Mouse (Mus musculus): Measurements from ENCODE around the gene Gm28051.

Gene Gm28051

DNA sequence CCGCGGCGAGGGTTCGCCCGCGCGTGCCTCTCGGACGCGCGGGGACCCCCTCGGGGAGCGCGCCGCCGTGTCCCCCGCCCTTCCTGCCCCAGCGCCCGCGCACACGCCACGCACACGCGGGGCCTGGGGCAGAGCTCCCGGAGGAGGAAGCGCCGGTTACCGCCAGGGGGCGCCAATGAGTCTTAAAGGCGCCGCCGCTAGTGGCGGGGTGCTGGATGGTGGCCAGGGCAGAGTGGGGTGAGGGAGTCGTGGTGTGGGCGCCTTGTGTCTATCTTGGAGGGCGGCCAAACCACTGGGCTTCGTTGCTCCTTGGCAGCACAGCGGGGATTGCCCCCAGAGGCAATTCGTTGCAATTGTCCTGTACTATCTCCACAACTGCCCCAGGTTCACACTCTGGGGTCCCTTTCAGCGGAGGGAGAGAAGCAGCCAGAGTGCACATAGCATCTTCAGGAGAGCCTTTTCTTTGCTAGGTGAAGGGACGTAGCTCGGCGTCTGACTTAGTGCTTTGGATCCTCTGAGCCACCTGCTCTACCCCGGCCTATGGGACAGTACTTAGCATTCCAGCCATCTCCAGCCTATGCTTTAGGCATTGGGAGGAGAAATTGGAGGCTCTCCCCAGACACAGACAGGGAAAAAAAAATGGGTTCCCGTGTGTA, 52.2 kb downstream of the Gm28051 start:
- peak; percentile 91 for DNase-seq

DNA sequence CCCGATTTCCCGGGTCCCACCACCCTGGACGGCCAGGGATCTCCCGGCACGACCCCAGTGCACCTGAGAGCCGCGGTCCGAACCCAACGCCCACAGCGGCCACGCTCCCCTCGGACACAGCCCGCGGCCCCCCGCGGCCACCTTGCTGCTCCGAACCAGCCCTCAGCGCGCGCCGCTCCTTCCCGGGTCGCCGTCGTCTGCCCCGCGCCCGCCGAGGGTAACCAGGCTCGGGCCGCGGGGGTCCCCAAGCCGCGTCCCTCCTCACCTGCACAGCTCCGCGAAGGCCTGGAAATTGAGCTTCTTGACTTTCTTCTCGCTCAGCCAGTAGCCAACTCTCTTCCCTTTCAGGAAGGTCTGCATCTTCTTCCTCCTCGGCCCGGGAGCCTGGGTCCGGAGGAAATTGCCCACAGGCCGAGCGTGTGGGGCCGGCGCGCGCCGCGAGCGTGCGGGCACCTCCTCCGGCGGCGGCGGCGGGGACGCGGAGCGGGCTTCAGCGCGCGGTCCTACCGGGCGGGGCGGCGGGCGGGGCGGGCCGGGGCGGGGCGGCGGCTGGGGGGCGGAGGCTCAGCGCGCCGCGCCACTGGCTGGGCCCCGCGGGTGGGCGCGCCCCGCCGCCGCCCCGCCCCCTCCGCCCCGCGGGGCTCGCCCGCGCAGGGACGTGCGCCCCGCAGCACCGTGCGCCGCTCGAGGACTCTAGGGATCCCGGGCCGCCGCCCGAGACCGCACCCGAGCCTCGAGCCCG, 52.9 kb downstream of the Gm28051 start, which contains the start of gene Itpk1:
Itpk1 (minus strand) TSS at position 474 of the 742 bp plus-strand sequence.
- peak; percentile 59 for DNase-seq

DNA sequence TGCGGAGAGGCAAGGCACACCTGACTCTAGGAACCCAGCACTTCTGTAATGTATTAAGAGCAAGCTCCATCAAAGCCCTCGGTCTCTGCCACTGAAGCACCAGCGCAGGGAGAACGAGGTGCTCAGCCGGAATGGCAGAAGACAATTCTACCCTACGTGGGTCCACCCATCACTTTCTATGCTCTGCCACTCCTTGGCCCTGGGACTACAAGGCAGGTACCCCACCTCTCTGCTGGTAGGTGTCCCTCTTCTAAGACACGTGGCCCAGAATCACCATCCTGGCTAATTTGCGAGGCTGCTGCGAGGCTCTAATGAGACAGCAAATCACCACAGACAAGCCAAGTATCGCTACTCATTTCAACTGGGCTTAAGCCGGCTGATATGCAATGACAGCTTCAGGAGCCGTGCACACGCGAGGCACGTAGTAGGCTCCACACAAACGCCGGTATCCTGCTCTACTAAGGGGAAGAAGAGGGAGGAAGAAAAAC, 53.6 kb downstream of the Gm28051 start:
- DNase-seq, result no peak

GRCm38 (mm10) chr12:102703441-102703840, 54.1 kb downstream of the Gm28051 start:
- no peak for DNase-seq

DNA sequence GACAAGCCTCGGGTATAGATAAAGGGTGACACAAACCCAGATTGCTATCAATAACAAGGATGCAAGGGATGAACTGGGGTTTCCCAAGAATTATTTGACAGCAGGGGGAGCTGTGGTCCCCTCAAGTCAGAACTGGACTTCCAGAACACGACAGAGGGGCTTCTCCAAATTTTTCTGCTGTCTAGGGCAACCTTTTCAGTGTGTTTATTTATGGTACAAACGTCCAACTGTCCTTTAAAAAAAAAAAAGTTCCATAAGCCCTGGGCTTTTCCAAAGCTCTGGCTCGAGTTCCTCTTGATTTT, 54.5 kb downstream of the Gm28051 start:
- no peak for DNase-seq

DNA sequence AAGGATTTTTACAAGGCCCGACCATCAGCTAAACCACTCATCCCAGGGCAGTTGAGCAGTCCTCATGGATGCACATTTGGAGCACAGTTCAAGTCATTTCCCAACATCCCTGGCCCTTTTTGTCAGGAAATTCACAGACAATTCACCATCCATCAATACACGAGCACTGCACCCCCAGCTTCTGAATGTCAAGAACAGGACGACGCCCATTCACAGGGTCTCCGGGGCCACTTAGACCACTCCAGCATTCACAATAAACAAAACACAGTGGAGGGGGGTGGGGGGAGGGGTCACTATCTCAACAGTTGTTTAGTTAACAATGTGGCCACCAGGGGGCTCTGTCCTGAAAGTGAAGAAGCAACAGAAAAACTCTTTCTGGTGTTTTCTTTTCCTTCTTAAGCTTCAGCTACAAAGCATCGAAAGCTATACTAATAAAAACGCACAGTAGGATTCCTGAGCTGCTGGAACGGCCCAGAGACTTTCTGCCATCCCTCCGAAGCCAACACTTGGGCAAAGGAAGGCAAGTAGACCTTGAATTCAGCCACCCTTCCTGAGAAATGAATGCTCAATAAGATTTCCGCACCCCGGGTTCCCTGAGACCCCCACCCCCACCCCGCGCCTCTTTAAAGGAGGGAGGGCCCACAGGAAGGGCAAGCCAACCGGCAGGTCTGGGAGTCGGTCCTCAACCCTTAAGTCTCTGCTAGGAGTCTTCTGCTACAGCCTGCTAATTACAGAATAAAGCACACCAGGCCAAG, 55.0 kb downstream of the Gm28051 start:
- peak; percentile 68 for DNase-seq

DNA sequence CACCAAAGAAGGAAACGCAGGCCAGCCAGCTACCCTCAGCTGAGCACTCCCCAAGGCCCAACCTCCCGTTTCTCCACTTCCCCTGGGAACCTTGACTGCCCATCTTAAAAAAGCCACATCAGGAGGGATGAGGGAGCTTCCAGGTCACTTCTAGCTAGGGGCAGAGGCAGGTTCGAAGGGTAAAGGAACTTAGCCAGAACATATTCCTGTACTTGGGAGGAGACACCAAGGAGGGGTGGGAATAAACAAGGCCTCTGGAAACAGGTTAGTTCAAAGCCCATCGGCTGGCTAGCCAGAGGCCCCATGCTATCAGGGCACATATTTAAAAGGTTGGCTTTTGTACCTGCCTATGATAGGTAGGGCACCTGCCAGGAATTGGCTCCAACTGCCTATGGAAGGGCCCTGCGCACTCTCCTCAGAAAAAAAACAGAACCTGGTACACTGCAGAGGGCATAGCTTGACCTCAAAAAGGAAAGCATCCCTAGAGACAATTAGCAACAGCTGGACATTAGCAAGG, 55.8 kb downstream of the Gm28051 start:
- DNase-seq, result no peak

DNA sequence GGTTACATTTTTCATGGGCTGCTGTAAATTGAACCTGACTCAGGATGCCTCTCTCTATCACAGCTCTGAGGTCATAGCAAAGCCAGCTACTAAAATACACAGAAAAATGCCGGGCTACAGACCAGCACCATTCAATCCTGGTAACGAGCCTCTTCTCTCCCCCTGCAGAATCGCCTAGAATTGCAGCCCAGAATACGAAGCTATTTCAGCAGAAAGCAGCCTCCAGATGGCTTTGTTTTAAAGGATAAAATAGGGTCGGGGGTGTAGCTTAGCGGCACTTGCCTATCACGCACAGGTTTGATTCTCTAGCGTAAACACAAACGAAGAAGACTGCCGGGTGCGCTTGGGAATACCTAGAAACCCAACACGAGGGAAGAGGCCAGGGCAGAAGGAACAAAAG, 57.1 kb downstream of the Gm28051 start:
- DNase-seq, result peak; percentile 17

DNA sequence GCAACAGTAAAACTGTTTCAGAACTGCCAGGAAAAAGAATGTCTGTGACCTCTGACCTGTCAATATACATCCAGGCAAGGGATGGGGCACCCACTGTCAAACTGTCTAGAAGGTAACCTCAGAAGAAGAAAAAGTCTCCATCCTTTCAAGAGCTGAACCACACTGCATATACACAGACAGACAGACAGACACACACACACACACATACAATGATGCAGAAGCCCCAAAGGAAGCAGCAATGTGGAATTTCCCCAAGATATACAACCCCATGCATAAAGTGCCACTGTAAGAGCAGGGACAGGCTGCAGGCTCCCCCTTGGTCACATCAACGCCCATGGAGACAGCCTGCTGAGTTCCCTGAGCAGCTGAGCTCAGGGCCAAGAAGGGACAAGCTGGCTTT, 58.4 kb downstream of the Gm28051 start:
- peak; percentile 6 for DNase-seq

GRCm38 (mm10) chr12:102698089-102698684, 59.4 kb downstream of the Gm28051 start:
- peak; percentile 10 for DNase-seq

DNA sequence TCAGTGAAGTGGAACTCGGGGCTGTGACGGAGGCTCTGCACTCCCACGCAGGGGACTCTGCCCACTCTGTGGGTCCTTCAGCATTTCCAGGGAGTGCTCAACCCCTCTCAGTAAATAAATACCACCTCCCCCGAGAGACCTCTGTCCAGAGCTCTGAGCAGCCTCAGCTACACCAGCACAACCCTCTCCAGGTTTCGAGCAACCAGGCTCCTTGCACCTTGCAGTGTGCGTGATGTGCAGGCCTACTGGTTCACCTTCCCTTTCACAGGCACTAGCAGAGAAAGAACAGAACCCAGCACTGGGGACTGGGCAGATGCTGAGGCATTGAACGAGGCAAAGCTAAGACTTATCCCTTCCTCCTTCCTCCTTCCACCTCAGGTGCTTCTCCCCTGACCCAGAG, 60.2 kb downstream of the Gm28051 start:
- peak; percentile 3 for DNase-seq

- peak; percentile 5 for DNase-seq
Observed at GRCm38 (mm10) chr12:102696635-102697354, 60.8 kb downstream of the Gm28051 start.

DNA sequence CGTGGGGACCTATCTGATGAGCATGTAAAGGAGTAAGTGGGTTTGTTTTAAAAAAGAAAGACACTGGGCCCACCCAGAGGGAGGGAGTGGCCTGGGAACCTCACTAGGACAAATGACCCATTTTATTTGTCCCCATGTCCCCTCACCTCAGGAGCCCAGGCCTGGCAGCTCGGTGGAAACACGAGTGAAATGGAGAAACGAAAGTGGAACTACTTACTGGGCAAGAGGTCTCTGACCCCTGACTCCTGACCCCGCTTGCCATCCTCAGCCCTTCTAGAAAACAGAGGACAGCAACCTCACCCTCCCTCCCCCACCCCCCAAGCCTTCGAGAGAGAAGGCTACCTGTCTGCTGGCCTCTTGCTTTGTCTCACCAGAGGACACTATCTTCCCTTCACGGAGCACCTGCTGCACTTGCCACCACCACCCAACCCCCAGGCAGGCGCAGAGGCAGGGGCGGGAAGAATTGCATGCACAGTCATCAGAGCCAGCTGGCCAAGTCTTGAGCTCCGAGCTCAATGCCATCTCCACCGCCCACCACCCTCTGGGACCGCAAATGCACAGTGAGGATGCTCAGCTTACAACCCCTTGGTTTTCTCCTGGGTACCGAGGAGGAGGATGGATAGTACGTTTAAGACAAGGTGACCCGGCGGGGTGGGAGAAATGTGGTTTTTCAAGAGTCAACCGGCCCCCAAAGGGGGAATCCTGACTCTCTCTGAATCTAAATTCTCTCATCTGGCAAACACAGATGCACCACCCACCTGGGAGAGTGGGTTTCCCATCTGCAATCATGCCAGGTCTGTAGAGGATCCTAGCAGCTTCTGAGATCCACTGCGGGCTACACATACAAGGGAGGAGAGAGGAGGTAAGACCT, 62.0 kb downstream of the Gm28051 start:
- peak; percentile 88 for DNase-seq

DNA sequence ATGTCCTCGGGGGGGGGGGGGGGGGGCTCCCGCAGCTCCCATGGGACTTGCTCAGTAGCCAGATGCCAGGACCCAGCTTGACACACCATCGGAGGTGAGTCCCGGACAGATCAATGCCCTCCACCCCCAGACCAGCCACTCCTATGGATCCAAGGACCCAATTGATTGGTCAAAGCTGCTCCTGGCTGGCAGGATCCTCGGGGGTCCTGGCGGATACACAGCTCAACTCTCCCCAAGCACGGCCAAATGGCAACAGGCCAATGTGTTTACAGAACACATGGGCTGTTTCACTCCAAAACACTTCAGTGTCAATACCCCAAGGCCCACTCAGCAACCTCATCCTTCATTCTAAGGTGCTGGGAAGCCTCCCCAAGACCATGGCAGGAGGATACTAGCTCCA, 65.8 kb downstream of the Gm28051 start:
- no peak for DNase-seq

GRCm38 (mm10) chr12:102691180-102691579, 66.4 kb downstream of the Gm28051 start:
- no peak for DNase-seq

DNA sequence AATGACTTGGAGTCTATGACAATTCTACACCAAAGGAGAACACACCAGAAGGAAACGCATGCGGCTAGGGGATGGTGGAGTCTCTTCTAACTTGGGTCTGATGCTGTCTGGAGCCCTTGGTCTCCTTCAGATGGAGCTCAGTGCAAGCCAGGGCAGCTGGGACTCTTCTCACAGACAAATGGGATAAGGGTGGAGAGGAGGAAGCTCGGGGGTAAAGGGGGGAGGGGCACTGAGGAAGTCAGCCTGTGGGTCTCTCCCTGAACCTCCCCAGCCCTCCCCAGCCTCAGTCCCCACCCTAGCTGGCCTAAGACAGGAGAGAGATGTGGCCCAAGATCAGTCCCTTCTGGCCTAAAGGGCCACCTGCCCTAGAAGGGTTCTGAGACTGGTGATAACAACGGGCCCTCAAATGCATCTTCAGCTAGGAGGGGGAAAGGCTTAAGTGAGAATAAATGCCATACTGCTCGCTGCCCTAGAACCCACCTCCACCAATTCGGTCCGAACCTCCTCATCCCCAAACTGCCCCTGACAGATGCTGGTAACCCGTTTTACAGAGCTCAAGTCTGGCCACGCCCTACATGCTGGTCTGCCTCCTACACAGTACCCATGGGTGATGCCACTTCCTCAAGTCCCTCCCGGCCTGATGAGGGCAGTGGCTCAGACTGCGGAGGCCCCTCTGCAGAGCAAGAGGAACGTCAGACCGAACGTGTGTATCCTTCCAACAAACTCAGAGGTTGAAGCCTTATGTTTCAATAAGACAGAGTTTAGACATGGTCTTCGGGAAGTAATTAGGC, 67.6 kb downstream of the Gm28051 start:
- no peak for DNase-seq

DNA sequence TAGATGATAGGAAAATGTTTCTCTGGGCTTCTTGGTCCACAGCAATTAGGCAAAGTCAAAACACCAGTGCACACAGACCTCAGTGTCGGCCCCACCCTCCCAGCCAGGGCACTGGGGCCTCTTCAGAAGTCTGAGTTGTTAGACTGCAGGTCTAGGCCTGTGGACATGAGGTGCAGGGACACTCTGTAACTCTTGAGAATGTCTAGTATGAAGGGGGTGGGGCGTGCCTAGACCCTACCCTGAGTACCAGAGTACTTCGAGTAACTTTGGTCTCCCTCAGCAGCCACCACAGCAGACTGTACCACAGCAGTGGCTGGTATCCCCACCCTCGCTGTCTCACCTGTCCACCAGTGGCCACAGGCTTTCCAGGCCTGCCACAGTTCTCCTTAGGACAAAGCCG, 71.2 kb downstream of the Gm28051 start:
- DNase-seq, result no peak

DNA sequence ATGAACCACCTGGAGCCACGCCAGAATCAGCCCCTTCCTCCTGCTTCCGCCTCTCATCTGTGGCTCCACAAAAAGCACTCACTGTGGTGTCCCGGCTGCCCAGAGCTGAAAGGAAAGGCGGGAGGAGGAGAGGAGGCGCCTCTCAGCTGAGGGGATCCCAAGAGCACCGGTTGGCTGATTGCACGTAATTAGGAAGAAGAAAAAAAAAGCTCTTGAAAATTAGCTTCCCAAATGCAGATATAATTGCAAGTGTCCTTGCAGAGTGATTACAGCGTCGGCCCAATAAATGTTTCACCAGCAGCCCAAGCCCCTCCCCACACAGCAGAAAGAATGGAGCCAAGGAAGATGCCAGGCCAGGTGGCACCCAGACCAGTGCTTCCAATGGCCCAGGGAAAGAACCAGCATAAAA, 72.0 kb downstream of the Gm28051 start:
- DNase-seq, result no peak

DNA sequence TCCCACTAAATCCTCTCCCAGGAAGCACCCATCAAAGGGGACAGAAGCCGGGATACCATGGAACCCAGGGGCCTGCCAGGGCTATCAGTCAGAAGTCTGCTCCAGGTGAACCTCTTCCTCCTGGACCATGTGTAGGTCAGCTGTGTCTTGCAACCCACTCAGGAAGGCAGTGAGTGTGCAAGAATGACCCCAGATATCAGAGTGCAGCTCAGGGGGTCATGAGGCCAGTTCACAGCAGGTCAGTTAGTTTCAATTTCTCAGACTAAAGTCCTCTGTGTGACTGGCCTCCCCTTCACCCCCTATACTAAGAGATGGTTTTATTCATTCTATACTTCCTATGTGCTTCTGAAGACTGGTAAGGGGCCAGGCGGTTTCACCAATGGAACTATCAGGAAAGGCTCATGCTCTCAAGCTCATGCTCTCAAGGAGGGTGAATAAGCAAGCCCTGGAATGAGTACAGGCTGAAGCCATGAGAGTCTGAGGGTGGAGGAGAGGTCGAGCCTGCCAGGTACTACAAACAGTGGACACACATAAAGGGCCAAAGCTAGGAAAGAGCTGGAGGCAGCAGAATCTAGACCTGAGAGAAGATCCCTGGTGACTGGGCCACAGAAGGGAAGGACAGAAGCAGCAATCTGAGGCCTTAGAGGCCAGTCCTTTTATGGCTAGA, 72.7 kb downstream of the Gm28051 start:
- no peak for DNase-seq

DNA sequence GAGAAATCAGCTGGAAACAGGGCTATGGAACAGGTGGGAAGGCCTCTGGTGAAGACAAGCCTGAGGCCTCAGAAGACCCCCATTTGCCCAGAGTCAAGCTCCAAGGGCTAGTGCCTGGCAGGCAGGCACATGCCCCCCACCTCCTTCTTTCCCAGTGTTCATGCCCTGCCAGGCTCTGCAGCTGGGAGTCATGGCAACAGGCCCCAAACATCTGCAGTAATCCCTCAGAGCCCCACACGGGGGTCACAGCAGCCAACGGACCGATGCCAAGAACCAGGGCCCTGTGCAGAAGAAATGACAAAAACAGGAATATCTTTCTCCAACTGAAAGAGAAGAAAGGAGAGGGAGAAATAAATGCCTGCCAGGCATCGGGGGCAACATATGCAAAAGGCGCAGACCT, 73.6 kb downstream of the Gm28051 start:
- peak; percentile 64 for DNase-seq
